Mouse (Mus musculus): ENCODE data around the gene Hnf4a.

DNA sequence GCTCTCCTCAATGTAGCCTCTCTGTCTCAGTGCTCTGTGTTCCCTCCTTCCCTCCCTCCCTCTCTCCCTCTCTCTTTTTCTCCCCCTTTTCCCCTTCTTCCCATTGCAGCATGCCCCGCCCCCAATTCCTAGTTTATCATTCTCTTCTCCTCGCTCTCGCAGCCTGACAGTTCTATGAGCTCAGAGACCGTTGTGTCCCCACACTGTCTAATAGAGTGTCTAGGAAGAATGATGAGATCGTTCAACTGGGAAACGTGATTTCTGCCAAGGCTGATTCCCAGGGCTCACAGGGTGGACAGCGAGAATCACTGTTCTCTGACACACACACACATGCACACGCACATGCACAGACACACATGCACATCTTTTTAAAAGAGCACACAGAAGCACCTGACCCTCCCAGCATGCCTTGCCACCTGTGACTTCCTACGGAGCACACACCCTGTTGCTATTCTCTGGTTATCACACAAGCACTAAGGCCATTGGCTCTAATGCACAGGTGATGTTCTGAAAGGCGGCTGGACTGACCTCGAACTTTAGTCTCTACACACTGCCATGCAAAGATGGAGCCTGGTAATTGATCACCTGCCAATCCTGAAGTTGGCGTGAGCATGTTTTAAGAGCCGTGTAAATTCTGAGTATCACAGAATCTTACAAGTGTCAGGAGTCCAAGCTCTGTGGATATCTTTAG, 54.8 kb downstream of the Hnf4a start:
- TF ChIP-seq SIN3A (IDR thresholded peaks at IDR 0.05; ENCODE audit: low read length) = no peak
- TF ChIP-seq EP300 (IDR thresholded peaks at IDR 0.05; ENCODE audit: low read depth in 1 of 2, low read length in 2 of 2) = no peak
- no peak for TF ChIP-seq CTCF (IDR thresholded peaks at IDR 0.05 in 2 of 3, conservative IDR thresholded peaks at IDR 0.05 in 1 of 3; ENCODE audit: control insufficient read depth in 1 of 3, insufficient read depth in 1 of 3, low read depth in 2 of 3, low read length in 3 of 3, poor library complexity in 1 of 3, severe bottlenecking in 1 of 3)
- no peak for TF ChIP-seq E2F4 (IDR thresholded peaks at IDR 0.05; ENCODE audit: borderline replicate concordance, low read depth, low read length)

Data from MEL (cell line).